ENCODE assay signal across 8 mouse cellular contexts in genomic region chr5:38038274-38038673, GRCm38 (mm10). TPM values are rescaled to one million over a fixed set of nuclear protein-coding genes. Genes with fewer than 3 reads are reported as not detected.
DNase-seq lines count a peak whose midpoint lies in the region; ATAC-seq and TF ChIP-seq lines count a peak whose summit lies in the region.

No protein-coding gene starts in this region.

- H3K9ac ChIP-seq in forebrain, embryonic 15.5 days (replicated peaks): peak overlapping the region; percentile 90
- peak overlapping the region; percentile 74 for H3K9ac ChIP-seq in midbrain, embryonic 14.5 days (replicated peaks; ENCODE audit: low read length)

- no peaks in the 10 kb centered on the region for H3K36me3 ChIP-seq in forebrain, embryonic 15.5 days
- H3K36me3 ChIP-seq in midbrain, embryonic 14.5 days (ENCODE audit: control insufficient read depth, insufficient read depth, low read length): peaks cover 2% of the 10 kb centered on the region; the same call in 1 of the 2 replicates

- no peak for TF ChIP-seq POLR2A in bone marrow macrophage, adult 2 months (IDR thresholded peaks at IDR 0.05; ENCODE audit: borderline replicate concordance, low read depth, low read length)

- H3K27ac ChIP-seq in layer of hippocampus, adult 2 months: peak overlapping the region; percentile 90
- no peak overlapping the region for H3K27ac ChIP-seq in bone marrow macrophage, adult 2 months (ENCODE audit: insufficient read depth, low read depth, low read length)
- H3K27ac ChIP-seq in forebrain, embryonic 15.5 days (replicated peaks): no peak overlapping the region
- H3K27ac ChIP-seq in midbrain, embryonic 14.5 days (replicated peaks; ENCODE audit: low read depth, low read length): no peak overlapping the region

- peak overlapping the region; percentile 60 for H3K4me2 ChIP-seq in forebrain, embryonic 15.5 days (replicated peaks)
- H3K4me2 ChIP-seq in midbrain, embryonic 14.5 days (ENCODE audit: low read length): peak overlapping the region; percentile 79

- TF ChIP-seq CTCF in layer of hippocampus, adult 2 months (conservative IDR thresholded peaks at IDR 0.05): no peak
- TF ChIP-seq CTCF in bone marrow macrophage, adult 2 months (IDR thresholded peaks at IDR 0.05; ENCODE audit: low read depth, low read length): no peak

- H3K4me1 ChIP-seq in bone marrow macrophage, adult 2 months (ENCODE audit: control insufficient read depth, insufficient read depth, low read length): peaks cover 4% of the 10 kb centered on the region; the same call in 1 of the 2 replicates
- H3K4me1 ChIP-seq in forebrain, embryonic 15.5 days: peaks cover 13% of the 10 kb centered on the region
- H3K4me1 ChIP-seq in midbrain, embryonic 14.5 days (ENCODE audit: control insufficient read depth, insufficient read depth, low read length): 0 out of 2 replicates have a peak, but pooled peaks cover 6% of the 10 kb centered on the region

- no peak for DNase-seq in layer of hippocampus, adult 2 months (ENCODE audit: low spot score in 2 of 2)
- no peak for DNase-seq in layer of hippocampus, adult 11-12 months (ENCODE audit: low spot score)
- DNase-seq in kidney, postnatal 10 days: peak; percentile 12
- peak; percentile 13 for DNase-seq in midbrain, embryonic 14.5 days
- DNase-seq in layer of hippocampus, postnatal 25 days (ENCODE audit: extremely low spot score in 1 of 2, low spot score in 1 of 2): no peak
- no peak for DNase-seq in thymus, postnatal 10 days (ENCODE audit: low spot score in 2 of 2)

- H3K4me3 ChIP-seq in layer of hippocampus, adult 2 months: peak overlapping the region; percentile 79
- H3K4me3 ChIP-seq in bone marrow macrophage, adult 2 months (ENCODE audit: insufficient read depth, low read length): peak overlapping the region; percentile 96
- peak overlapping the region; percentile 88 for H3K4me3 ChIP-seq in forebrain, embryonic 15.5 days
- H3K4me3 ChIP-seq in midbrain, embryonic 14.5 days (replicated peaks; ENCODE audit: low read depth, low read length): peak overlapping the region; percentile 61

- 22% methylated on average over 9 of the region's 9 CpGs for WGBS in forebrain, embryonic 15.5 days
- WGBS in midbrain, embryonic 14.5 days: 21% methylated on average over 9 of the region's 9 CpGs

- H3K27me3 ChIP-seq in forebrain, embryonic 15.5 days: no peaks in the 10 kb centered on the region
- H3K27me3 ChIP-seq in midbrain, embryonic 14.5 days (ENCODE audit: control insufficient read depth, insufficient read depth, low read length): no peaks in the 10 kb centered on the region

- ATAC-seq in forebrain, embryonic 15.5 days (replicated peaks): peak; percentile 7; the same call in 1 of the 2 replicates
- no peak for ATAC-seq in midbrain, embryonic 14.5 days (ENCODE audit: low FRiP score, low TSS enrichment)

- H3K9me3 ChIP-seq in forebrain, embryonic 15.5 days: no peaks in the 10 kb centered on the region
- no peaks in the 10 kb centered on the region for H3K9me3 ChIP-seq in midbrain, embryonic 14.5 days (ENCODE audit: control insufficient read depth, low read length)

RNA-seq across cellular contexts. Expression of gene Stx18, which starts 0.3 kb away (rescaled TPM):
- 10 to 100 TPM; 35.8 to 36.1 TPM for total RNA-seq in layer of hippocampus, adult 2 months (2021)
- 21.1 and 26.4 TPM in 2 replicates for polyA plus RNA-seq in bone marrow macrophage, adult 2 months (2012; ENCODE audit: insufficient read depth, insufficient read length, missing spikeins)
- polyA plus RNA-seq in forebrain, embryonic 15.5 days (2015; fragmentation: Nextera tagmentation; extraction: Ambion mirVana): 36.6 and 37.2 TPM in 2 replicates
- polyA plus RNA-seq in midbrain, embryonic 14.5 days (2014; fragmentation: Nextera tagmentation; extraction: Ambion mirVana): 29.5 and 33.2 TPM in 2 replicates
- 10 to 100 TPM; 38.3 to 39.7 TPM for total RNA-seq in layer of hippocampus, postnatal 25 days (2021)

Comparison
In these comparisons a context has a peak if more than half of its experiments do, and no peak if none do; other contexts are left out.
1. DNase-seq: peak in kidney, postnatal 10 days (single experiment) and midbrain, embryonic 14.5 days (single experiment); none in layer of hippocampus, adult 2 months (0 of 2), layer of hippocampus, adult 11-12 months (single experiment), layer of hippocampus, postnatal 25 days (0 of 2) and thymus, postnatal 10 days (0 of 2).
2. Peak in every context shown above with its lines, with median percentiles within 50 percentile points of each other: H3K4me3 ChIP-seq.